Mouse (Mus musculus) lung, embryonic 14.5 days (tissue): ENCODE results near the gene C77080. TPM values are rescaled to one million over a fixed set of nuclear protein-coding genes. Genes with fewer than 3 reads are reported as not detected.

ENCODE experiments used
- ATAC-seq: fragments of 200-750 bp; cut with Nextera tagmentation; 2 replicates; pipeline ENCODE4 v1.8.0; 2017; ENCODE audit warnings: mild to moderate bottlenecking, moderate TSS enrichment, moderate library complexity; ENCODE audit not compliant: insufficient read depth
- DNase-seq: peaks from one replicate; pipeline ENCODE4 v3.0.0-alpha.2; 2015
- H3K27ac ChIP-seq: fragments of 300-500 bp; sonication (generic); 2 replicates; pipeline ENCODE4 v1.5.1; 2014; ENCODE audit warnings: low read depth, mild to moderate bottlenecking, moderate library complexity
- H3K27me3 ChIP-seq: fragments of 300-500 bp; sonication (generic); 2 replicates; pipeline ENCODE4 v1.6.1; 2014; ENCODE audit warnings: low read length, control low read depth; ENCODE audit not compliant: insufficient read depth
- H3K36me3 ChIP-seq: fragments of 300-500 bp; sonication (generic); 2 replicates; pipeline ENCODE4 v1.6.1; 2014; ENCODE audit warnings: control low read depth; ENCODE audit not compliant: insufficient read depth
- H3K4me1 ChIP-seq: fragments of 300-500 bp; sonication (generic); 2 replicates; pipeline ENCODE4 v1.6.1; 2014; ENCODE audit warnings: antibody characterized with exemption, control low read depth; ENCODE audit not compliant: insufficient read depth
- H3K4me2 ChIP-seq: fragments of 300-500 bp; sonication (generic); 2 replicates; pipeline ENCODE4 v1.6.1; 2014; ENCODE audit warnings: mild to moderate bottlenecking
- H3K4me3 ChIP-seq: fragments of 300-500 bp; sonication (generic); 2 replicates; pipeline ENCODE4 v1.5.1; 2014; ENCODE audit warnings: low read depth, low read length
- H3K9ac ChIP-seq: fragments of 300-500 bp; sonication (generic); 2 replicates; pipeline ENCODE4 v1.6.1; 2014
- H3K9me3 ChIP-seq: fragments of 300-500 bp; sonication (generic); 2 replicates; pipeline ENCODE4 v1.6.1; 2016; ENCODE audit warnings: low read depth, low read length, control low read depth
- CTCF ChIP-seq: IDR thresholded peaks from 2 replicates; pipeline ENCODE4 v1.5.1; 2016; ENCODE audit warnings: antibody characterized with exemption, low read depth
- WGBS: fragments of 180-500 bp; shearing (Covaris S2); extraction: QIAGEN DNeasy Blood & Tissue Kit; methylation state at CpG from one replicate; pipeline ENCODE4 v1.1.7; 2014; 5-methylcytosine and 5-hydroxymethylcytosine counted together
- polyA plus RNA-seq: library from polyadenylated mRNA; unstranded; fragments of >200 nt; fragmentation: Nextera tagmentation; extraction: Ambion mirVana; gene quantifications from 2 replicates; pipeline ENCODE4 v1.2.1, GENCODE M21; 2014

Gene C77080
- polyA plus RNA-seq, 1 experiment from 2014 or later = 2.8 TPM

DNA sequence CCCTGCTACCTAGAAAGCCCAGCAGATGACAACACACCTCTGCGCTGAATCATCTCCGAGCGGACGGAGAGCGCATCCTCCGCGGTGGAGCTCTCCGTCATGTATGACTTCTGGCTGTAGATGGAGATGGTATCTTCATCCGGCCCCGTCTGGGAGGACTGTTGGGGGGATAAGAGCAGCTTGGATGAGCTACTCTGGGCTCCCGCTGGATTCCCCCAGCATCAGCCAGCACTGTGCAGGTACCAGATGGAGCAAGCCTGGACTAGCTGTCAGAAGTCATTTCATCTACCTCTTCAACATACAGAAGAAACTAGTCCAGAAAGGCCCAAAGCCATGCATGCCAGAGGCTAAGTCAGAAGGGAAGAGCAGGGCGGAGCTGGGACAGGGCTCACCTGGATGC is 35.9 kb downstream of the C77080 start:
- Histone ChIP-seq H3K27me3 (peaks cover 14% of the 10 kb centered on the region), H3K36me3 (peaks cover 28% of the 10 kb centered on the region; the same call in 1 of the 2 replicates), H3K27ac (no peak overlapping the region), H3K9me3 (no peaks in the 10 kb centered on the region), H3K4me2 (no peak overlapping the region), H3K9ac (no peak overlapping the region), H3K4me1 (peaks cover 16% of the 10 kb centered on the region), H3K4me3 (no peak overlapping the region)
- TF ChIP-seq CTCF = no peak
- ATAC-seq (no peak), DNase-seq (no peak)
- WGBS = 96% methylated on average over 12 of the region's 12 CpGs

DNA sequence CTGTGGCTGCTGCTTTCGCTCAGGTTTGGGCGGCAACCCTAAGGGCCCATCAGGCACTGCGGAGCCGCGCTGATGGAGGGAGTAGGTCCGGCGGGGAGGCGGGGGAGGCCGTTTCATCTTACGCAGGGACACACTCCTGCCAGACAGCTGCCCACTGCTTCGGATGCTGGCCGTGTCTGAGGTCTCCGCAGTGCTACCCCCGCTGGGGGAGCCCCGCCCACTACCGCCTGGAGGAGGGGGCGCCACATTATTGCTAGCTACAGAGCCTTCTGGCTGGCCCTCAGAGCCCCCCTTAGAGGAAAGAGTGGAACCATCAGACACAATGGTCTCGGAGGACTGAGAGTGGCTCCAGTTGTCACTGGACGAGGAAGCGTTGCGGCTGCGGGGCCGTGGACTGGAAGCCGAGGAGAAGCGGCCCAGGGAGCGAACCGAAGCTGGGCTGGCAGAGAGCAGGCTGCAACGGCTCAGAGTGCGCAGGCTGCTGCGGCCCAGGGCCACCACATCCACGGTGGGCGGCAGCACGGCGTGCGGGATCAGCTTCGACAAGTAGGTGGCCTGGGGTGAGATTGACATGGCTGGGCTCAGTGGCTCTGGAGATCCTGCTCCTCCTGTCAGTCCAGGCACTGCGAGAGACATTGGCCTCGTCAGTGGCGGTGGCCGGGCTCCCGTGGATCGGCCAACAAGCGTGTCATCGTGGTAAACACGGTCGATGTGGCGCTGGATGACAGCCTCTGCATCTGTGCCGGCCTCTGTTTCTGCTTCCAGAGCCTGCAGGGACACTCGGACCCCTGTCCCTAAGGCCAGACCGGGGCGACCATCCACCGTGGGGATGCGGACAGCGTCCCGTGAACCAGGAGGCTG is 37.6 kb downstream of the C77080 start:
- peak; percentile 10; the same call in 1 of the 2 replicates for ATAC-seq
- Histone ChIP-seq H3K4me2 (peak overlapping the region; percentile 64), H3K9ac (peak overlapping the region; percentile 34; the same call in 1 of the 2 replicates), H3K4me3 (peak overlapping the region; percentile 27), H3K36me3 (peaks cover 43% of the 10 kb centered on the region), H3K27me3 (peaks cover 14% of the 10 kb centered on the region), H3K27ac (no peak overlapping the region), H3K9me3 (no peaks in the 10 kb centered on the region), H3K4me1 (peaks cover 16% of the 10 kb centered on the region)
- 37% methylated on average over 55 of the region's 55 CpGs for WGBS
- no peak for TF ChIP-seq CTCF
- DNase-seq = peak; percentile 50

DNA sequence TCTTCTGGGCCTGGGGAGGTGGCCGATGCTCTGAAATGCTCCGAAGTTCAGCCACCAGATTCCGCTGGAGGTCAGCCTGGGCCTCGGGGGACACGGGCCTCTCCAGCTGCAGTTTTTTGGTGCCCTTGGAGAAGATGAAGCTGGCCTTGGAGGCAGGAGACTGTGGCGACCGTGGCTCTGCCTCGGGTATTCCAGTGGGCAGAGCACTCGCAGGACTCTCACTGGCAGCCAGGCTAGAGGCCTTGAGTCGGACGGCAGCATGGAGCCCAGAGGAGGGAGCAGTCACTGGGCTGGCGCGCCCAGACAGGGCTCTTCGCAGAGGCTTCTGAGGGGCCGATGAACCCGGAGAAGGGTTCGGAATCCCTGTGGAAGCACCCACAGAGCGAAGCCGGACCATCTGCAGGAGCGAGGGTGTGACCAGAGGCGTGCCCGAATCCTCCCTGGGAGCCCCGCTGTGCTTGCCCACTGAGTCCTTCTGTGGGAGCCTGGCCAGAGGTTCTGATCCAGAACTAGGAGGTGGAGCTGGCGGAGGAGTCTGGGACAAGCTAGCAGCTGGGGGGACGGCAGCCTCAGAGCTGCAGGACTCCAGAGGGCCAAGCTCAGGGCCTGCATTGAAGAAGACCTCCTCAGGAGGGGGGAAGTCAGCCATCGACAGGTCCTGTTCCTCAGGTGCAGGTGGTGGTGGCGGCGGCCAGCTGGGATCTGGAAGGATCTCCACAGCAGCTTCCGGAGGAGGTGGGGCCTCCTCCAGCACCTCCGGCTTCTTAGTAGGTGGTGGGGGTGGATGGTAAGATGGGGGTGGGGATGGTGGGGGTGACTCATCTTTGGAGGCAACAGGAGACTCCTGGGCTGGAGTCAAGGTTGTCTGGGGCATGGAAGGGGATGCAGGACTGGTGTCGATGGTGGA is 38.9 kb downstream of the C77080 start:
- H3K4me3 ChIP-seq = no peak overlapping the region
- H3K9me3 ChIP-seq = no peaks in the 10 kb centered on the region
- peaks cover 9% of the 10 kb centered on the region; the same call in 1 of the 2 replicates for H3K27me3 ChIP-seq
- 66% methylated on average over 31 of the region's 31 CpGs for WGBS
- peaks cover 55% of the 10 kb centered on the region for H3K36me3 ChIP-seq
- no peak for ATAC-seq
- H3K4me1 ChIP-seq = peaks cover 16% of the 10 kb centered on the region
- H3K4me2 ChIP-seq = no peak overlapping the region
- H3K9ac ChIP-seq = no peak overlapping the region
- no peak for DNase-seq
- TF ChIP-seq CTCF = no peak
- no peak overlapping the region for H3K27ac ChIP-seq

DNA sequence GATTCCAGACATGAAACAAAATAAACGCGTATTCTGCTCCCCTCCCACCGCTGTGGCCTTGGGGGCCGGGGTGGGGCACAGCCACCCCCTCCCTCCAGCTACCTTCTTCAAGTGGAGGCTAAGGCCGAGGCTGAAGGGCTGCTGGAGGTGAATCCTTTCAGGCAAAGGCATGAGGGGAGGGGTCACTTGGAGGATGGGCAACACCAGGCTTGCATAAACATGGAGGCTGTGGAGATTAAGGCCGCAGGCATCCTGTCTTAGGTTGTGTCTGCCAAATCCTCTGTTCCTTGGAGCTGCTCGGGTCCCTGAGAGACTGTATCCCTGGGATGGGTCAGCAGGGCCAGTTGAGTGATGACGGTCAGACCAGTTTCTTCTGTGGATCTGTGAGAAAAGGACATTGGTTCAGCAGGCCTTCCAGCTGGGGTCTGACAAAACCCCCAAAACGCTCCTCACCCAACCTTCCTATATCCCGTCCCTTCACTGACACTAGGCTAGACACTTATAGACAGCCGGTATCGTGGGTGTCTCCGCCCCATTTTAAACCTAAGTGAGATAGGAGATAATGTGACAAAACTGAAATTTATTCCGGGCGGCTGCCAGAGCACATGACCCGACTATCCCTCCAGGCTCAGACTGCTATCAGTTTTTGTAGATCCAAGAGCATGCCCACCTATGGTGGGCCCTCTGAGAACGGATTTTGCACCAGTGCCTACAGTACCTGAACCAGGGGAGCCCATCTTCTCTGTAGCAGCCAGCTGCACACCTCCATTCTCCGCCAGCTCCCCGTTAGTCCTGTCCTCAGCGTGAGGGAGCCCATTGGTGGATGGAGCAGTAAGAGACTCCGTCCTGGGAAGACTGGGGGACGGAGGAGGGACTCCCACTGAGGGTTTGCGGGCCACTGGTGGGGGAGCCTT is 39.9 kb downstream of the C77080 start:
- peaks cover 7% of the 10 kb centered on the region for H3K4me1 ChIP-seq

DNA sequence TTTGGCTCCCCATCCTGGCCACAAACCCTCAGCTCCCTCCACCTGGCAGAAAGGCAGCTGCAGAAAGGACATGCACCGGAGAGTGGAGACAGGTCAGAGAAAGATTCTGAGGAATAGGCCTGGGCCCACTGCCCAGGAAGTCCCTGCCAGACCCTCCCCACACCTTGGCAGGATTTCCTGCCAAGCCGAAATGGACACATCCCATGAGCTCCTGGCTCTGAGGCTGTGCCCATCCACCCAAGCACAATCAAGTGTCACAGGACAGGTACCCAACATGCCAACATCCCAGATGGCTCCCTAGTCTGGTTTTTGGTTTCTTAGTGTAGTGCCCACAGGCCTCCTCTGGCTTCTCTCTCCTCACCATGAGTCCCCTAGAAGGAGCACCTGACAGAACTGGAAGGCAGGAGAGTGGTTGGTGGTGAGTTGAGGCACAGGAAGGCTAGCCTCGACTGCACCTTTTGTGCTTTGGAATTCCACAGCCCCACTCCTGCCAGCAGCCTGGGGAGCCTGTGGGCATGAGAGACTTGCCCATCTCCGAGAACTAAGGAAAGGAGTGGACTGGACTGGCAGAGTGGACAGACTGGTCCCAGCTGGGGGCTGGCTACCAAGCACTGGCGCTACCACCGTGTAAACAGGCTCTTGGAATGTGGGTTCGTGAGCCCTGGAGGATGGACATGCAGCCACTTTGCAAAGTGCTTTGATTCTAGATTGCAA is 40.7 kb downstream of the C77080 start:
- TF ChIP-seq CTCF = no peak
- no peaks in the 10 kb centered on the region for H3K9me3 ChIP-seq
- WGBS = 49% methylated on average over 7 of the region's 7 CpGs
- ATAC-seq = no peak
- no peak for DNase-seq
- 0 out of 2 replicates have a peak, but pooled peaks cover 7% of the 10 kb centered on the region for H3K27me3 ChIP-seq
- H3K4me2 ChIP-seq = no peak overlapping the region
- no peak overlapping the region for H3K9ac ChIP-seq
- peaks cover 71% of the 10 kb centered on the region for H3K36me3 ChIP-seq
- no peak overlapping the region for H3K4me3 ChIP-seq
- H3K4me1 ChIP-seq = peaks cover 6% of the 10 kb centered on the region; the same call in 1 of the 2 replicates
- no peak overlapping the region for H3K27ac ChIP-seq

More for the DNA sequence above, 39.9 kb downstream of the C77080 start:
- Histone ChIP-seq H3K4me2 (no peak overlapping the region), H3K27ac (no peak overlapping the region), H3K4me3 (no peak overlapping the region), H3K9ac (no peak overlapping the region), H3K36me3 (peaks cover 64% of the 10 kb centered on the region), H3K27me3 (0 out of 2 replicates have a peak, but pooled peaks cover 7% of the 10 kb centered on the region), H3K9me3 (no peaks in the 10 kb centered on the region)
- WGBS = 59% methylated on average over 23 of the region's 23 CpGs
- ATAC-seq = no peak
- DNase-seq = no peak
- TF ChIP-seq CTCF = no peak

DNA sequence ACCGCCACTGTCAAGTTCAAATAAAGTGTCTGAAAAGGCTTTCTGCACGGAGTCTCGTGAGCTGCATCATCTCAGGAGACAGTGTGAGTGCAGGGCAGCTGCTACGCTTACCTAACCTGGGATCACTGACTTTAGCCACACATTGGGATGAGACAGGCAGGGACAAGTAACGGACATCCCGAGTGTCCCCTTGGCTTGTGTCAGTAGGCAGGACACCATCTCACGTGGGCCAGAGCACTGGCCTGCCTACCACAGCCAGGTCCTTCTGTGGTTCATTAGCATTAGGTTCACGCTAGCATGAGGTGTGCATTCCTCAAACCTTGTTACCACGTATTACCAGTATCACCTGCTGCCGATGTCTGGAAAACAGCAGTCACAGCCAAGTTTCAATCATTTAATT is 42.0 kb downstream of the C77080 start:
- Histone ChIP-seq H3K9ac (no peak overlapping the region), H3K27me3 (0 out of 2 replicates have a peak, but pooled peaks cover 7% of the 10 kb centered on the region), H3K36me3 (peaks cover 81% of the 10 kb centered on the region), H3K4me1 (peaks cover 6% of the 10 kb centered on the region; the same call in 1 of the 2 replicates), H3K4me2 (no peak overlapping the region), H3K4me3 (no peak overlapping the region), H3K27ac (no peak overlapping the region), H3K9me3 (no peaks in the 10 kb centered on the region)
- ATAC-seq = no peak
- 85% methylated on average over 10 of the region's 10 CpGs for WGBS
- DNase-seq = no peak
- no peak for TF ChIP-seq CTCF
